Mouse (Mus musculus) olfactory bulb, adult 2 months (tissue): ENCODE results near the gene Sgf29.

Source experiments
- CTCF ChIP-seq: fragments of 200-500 bp; IDR thresholded peaks from 2 replicates; pipeline ENCODE4 v1.5.1; 2012; ENCODE audit warnings: low read depth, mild to moderate bottlenecking, low read length, moderate library complexity; ENCODE audit not compliant: insufficient read depth
- POLR2A ChIP-seq: fragments of 200-500 bp; IDR thresholded peaks from 2 replicates; pipeline ENCODE4 v1.6.1; 2012; ENCODE audit warnings: mild to moderate bottlenecking, low read depth, low read length, moderate library complexity; ENCODE audit not compliant: insufficient read depth

DNA sequence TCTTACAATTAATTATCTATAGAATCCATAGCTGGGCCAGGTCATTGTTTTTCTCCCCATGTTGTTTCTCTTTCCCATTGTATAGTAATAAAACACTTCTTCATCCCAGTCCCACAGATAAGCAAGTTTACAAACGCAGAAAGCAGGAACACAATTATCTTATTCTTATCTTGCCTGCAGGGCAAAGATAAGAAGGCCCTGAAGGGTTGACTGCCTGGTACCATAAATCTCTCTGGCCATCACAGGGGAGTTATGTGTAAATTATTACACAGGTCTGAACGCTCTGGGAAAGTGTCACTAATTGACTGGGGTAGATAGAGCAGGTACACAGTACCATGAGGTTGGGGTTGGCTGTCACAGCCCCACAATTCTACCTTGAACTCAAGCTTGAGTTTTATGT is 1.7 kb downstream of the Sgf29 start:
- TF ChIP-seq CTCF (no peak), POLR2A (no peak)
